Mouse (Mus musculus): Measurements from ENCODE around the gene C8g. TPM values are rescaled to one million over a fixed set of nuclear protein-coding genes. Genes with fewer than 3 reads are reported as not detected.

The C8g gene
- total RNA-seq, 1 experiment from 2014 or later = not detected

DNA sequence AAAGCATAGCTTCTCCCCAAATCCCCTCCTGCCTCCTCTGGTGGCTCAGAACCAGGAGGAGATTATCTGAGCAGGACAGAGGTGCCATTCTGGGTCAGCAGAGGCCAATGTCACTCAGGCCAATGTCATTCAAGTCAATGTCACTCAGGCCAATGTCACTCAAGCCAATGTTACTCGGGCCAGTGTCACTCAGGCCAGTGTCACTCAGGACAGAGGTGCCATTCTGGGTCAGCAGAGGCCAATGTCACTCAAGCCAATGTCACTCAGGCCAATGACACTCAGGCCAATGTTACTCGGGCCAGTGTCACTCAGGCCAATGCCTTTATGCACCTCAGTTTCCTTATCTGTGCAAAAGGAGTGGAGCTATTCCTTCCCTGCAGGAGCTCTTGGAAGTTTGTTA, 29.0 kb downstream of the C8g start:
- ATAC-seq (ENCODE audit: extremely low read depth, insufficient number of reproducible peaks, low FRiP score, poor library complexity, severe bottlenecking) = no peak

DNA sequence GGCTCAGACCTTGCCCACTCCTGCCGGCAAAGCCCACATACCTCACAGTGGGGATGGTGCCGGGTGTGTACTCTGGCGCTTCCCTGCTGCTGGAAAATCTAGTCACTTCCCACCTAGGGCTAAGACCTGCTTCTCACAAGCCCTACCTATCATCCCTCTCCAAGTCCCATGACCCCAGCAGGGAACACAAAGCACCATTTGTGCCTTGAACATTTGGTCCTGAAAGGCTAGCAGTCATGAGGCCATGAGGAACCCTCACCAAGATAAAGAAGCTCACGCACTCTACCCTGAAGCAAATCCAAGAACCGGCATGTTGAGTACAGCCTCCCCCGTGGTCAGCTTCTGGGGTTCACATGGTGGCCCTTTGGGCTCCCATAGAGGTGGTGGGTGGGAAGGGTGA, 31.6 kb downstream of the C8g start, which contains the start of gene Ptgds:
Gene Ptgds (minus strand): TSS at position 78 of the 400 bp plus-strand sequence.
- no peak for ATAC-seq (ENCODE audit: extremely low read depth, insufficient number of reproducible peaks, low FRiP score, poor library complexity, severe bottlenecking)

DNA sequence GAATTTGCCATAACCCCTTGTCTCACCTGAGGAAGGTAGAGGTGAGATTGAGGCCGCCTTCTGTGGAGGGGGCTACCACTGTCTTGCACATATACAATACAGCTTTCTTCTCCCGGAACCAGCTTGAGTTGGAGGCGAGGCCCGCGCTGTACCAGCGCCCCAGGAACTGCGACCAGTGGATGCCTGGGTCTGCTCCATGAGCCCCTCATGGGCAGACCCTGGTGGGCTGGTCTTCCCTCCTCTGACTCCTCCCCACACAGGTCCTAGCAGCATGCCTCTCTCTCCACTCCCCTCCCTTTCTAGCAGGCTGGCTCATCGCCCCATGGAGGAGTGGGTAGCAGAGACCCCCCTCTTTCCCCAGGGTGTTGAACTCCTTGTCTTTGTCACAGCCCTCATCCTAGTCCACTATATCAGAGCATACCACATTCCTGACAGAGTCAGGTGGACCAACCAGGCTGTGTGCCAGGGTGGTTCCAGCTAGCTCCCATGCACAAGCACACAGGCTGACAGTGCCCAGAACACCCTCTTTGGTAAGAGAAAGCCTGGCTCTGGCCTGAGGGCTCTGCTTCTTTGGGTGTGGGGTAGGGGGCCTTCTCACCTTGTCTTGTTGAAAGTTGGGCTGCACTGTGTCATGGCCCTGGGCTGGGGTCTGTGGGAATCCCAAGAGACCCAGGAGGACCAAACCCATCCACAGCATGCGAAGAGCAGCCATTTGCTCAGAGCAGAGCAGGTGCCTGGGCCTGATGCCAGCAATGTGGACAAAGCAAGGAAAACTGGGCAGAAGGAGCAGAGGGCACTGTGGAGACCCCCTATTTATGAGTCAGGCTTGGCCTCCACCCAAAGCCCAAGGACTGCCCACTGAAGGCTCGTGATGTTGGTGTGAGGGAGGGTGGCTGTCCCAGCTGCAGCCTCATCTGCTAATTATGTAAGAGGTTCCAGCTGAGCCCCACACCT, 32.3 kb downstream of the C8g start:
- ATAC-seq (ENCODE audit: extremely low read depth, insufficient number of reproducible peaks, low FRiP score, poor library complexity, severe bottlenecking) = no peak

DNA sequence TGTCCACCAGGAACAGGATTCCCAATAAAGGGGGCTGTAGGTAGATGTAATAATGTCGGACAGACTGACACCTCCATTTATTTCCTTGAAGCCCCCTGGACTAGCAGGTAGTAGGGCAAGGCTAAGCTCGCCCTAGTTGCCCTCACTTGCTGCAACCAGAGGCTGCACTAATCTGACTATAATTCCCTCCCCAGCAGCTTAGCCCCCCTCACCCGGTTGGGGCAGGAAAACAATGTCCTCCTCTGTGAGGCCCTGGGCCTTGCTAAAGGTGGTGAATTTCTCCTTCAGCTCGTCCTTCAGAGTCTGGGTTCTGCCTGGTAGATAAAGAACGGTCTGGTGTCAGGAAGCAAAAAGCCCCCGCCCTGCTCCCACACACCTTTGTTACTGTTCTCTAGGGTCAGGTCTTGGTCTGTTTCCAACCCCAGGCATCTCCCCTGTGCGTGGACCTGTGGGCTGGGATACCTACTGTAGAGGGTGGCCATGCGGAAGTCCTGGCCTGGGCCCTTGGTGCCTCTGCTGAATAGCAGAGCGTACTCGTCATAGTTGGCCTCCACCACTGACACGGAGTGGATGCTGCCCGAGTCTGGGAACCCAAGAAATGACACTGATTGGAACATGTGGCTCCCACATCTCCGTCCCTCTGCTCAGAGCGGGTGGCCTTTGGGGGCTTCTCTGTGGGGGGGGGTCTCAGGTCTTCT, 33.8 kb downstream of the C8g start:
- ATAC-seq (ENCODE audit: extremely low read depth, insufficient number of reproducible peaks, low FRiP score, poor library complexity, severe bottlenecking) = no peak

DNA sequence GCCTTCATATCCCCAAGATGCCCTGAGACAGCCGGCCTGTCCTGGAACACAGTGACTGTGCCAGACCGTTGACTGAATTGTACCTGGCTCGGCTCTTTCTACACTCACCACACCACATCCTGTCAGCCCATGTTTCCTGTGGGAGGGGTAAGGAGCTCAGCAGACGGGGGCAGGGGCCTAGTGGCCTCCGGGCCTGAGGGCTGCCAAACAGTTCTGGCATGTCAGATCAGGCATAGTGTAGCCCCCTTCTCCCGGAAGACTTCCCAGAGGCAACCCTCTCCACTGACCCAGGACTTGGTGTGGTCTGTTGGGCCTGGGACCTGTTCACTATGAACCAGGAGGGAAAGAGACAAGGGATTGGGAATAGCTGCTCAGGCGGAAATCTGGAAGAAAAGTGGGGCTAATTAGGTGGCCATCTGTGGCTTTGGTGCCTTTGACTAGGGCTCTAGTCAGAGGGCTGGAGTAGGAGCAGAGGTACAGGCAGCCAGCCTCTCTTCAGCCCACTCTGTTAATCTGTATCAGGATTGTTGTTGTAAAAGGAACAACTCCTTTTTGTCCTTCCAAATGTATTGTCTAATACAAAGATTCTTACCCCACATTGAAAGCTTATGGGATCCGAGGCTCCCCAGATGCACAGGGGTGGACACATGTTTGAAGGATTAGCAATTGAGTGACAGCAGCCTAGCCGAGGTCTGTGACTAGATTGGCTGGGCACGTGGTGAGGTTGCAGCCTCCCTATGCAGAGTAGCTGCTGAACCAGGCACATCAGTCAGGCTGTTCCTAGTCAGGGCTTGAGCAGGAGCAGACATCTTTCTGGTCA, 35.5 kb downstream of the C8g start:
- ATAC-seq (ENCODE audit: extremely low read depth, insufficient number of reproducible peaks, low FRiP score, poor library complexity, severe bottlenecking) = peak; percentile 69

DNA sequence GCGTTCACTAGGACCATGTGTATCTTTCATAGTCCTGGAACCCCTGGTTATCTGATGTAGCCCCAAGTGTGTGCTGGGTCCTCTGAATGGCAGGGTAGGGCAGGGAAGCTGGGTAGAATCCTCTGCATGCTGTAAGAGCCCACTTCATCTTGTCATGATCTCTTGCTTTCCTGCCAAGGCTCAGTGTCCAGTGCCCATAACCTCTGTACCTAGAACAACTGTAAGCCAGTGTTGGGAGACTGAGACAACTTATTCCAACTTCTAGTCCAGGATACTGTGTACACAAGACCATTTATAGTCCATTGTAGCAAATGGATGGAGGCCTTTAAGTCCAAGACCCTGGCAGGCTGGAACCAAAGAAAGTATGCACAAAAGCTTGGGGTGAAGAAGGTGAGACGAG, 36.3 kb downstream of the C8g start:
- no peak for ATAC-seq (ENCODE audit: extremely low read depth, insufficient number of reproducible peaks, low FRiP score, poor library complexity, severe bottlenecking)

DNA sequence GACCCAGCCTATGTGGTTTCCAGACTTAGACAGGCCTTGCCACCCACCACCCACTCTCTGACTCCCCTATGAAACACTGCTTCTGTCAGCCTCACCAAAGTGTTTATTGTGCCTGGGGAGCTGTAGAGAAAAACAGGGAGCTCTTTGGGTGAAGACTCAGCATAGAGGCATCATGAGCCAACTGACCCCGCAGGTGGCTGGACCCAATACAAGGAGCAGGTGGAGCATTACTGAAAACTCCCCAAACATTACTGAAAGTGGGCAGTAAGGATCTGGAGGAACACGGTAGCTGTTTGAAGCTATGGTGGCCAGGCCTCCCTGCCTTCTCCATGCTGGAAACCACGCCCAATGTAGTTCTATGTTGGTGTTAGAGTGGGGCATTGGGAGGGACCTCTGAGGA, 37.9 kb downstream of the C8g start:
- no peak for ATAC-seq (ENCODE audit: extremely low read depth, insufficient number of reproducible peaks, low FRiP score, poor library complexity, severe bottlenecking)

DNA sequence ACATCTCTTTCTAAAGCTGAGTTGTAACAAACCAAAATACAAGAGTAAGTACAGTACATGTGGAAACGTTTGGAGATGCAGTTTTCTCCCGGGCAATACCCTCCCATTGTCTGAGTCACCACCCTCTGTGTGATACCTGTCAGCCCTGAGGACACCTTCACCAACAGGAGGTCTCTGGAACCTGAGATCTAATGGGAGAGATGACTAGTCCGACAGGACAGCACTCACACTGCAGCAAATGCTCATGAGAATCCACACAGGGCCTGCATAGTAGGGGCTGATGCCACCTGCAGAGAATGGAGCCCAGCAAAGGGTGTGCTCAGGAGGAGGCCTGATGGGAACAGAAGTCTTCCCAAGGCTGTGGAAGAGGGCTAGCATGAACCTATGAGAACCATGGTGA, 40.1 kb downstream of the C8g start:
- ATAC-seq (ENCODE audit: extremely low read depth, insufficient number of reproducible peaks, low FRiP score, poor library complexity, severe bottlenecking) = no peak

DNA sequence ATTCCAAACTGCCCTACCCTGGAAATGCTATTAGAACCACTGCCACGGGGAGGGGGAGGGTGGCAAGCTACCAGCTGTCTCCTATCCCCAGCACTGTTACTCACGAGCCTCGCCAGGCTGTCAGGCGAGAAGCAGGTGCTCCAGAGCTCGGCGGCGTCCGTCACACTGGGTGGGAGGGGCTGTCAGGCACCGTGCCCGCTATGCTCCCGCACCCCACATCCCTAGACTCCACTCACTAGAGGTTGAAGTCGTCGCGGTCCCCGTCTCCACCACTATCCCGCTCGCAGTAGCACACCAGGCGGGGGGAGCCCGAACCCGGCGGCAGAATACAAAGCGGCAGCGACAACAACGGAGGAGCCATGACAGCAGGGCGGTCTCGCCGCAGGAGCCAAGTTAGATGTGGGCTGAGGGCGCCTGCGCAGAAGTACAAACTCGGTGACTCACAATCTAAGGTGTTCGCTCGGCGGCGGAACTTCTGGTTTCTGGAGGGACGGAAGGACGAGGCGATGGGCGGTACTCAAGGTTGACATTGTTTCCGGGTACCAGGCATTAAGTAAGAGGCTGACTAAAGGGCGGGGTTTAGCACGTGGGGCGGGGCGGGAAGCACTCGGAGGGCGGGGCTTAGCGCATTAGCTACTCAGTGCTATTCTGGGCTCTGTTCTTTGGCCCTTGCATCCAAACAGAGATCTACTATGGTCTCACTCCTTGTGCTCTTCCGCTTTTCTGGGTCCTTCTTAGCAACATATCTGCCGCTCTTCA, 40.8 kb downstream of the C8g start, which contains the start of gene Paxx:
Gene Paxx (minus strand): TSS at position 544 of the 759 bp plus-strand sequence.
- ATAC-seq (ENCODE audit: extremely low read depth, insufficient number of reproducible peaks, low FRiP score, poor library complexity, severe bottlenecking) = peak; percentile 88

DNA sequence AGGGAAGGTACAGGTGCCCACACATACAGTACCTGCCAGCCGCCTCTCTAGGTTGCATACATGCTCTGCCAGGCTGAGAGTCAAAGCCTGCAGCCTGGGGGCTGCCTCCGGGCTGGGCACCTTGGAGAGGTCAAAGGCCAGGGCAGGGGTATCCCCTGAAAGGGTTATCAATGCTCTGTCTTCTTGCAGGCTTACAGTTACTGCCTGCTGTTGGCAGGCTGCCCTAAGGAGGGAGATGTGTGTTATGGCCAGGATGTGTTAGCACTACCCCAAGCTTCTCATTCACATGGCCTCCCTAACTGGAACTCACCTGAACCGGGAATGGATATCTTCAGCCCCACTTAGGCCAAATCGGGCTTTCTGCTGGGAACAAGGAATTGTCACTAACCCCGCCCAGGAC, 41.4 kb downstream of the C8g start:
- ATAC-seq (ENCODE audit: extremely low read depth, insufficient number of reproducible peaks, low FRiP score, poor library complexity, severe bottlenecking) = no peak

DNA sequence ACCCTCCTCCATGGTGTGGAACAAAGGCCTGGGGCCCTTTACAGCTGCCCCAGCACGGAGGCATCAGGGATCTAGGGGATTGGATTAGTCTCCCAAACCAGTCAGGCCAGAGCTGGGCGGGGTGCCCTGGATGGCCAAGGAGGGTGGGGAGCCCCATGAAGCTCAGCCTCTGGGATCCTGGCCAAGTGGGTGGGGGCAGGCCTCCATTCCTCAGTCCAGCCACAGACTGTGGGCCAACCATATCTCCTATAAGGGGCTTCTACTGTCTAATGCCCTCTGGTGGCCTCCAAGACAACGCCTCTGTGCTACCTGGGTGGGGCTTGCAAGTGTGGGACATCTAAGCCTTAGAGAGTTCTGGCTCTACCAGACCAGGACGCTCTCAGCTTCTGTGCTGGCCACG, 42.6 kb downstream of the C8g start:
- ATAC-seq (ENCODE audit: extremely low read depth, insufficient number of reproducible peaks, low FRiP score, poor library complexity, severe bottlenecking) = no peak

DNA sequence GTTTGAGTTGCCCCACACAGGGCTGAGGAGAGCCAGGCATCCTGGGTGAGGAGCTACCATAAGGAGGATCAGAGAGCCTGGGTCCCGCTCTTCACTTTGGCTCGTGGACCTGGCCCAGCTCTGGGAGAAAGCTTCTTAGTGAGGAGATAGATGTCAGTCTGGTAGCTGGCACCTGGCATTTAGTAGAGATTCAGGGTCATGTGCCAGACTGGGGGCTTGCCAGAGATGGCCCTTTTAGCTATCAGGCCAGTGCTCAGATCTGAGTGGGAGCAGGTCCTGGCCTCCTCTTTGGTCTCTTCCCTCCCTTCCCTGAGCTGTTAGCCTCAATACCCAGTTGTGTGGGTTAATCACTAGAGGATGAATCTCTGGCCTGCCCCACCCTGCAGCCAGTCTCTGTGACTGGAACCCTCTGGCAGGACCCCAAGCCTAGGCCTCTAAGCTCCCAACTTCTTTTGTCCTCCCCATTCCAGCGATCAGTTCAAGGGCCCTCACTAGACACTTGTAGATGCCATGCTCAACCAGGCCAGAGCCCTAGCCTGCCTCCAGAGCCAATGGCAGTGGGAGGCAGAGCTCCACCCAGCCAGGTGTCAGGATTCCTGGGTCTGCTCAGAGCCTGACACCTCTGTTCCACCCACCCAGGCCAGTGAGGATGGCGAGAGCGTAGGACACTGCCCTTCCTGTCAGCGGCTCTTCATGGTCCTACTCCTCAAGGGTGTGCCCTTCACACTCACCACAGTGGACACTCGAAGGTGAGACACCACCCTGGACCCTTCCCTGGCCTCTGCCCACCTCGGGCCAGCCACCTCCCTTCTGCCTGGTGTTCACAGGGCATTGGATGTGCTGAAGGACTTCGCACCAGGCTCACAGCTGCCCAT, 44.3 kb downstream of the C8g start:
- ATAC-seq (ENCODE audit: extremely low read depth, insufficient number of reproducible peaks, low FRiP score, poor library complexity, severe bottlenecking) = no peak

DNA sequence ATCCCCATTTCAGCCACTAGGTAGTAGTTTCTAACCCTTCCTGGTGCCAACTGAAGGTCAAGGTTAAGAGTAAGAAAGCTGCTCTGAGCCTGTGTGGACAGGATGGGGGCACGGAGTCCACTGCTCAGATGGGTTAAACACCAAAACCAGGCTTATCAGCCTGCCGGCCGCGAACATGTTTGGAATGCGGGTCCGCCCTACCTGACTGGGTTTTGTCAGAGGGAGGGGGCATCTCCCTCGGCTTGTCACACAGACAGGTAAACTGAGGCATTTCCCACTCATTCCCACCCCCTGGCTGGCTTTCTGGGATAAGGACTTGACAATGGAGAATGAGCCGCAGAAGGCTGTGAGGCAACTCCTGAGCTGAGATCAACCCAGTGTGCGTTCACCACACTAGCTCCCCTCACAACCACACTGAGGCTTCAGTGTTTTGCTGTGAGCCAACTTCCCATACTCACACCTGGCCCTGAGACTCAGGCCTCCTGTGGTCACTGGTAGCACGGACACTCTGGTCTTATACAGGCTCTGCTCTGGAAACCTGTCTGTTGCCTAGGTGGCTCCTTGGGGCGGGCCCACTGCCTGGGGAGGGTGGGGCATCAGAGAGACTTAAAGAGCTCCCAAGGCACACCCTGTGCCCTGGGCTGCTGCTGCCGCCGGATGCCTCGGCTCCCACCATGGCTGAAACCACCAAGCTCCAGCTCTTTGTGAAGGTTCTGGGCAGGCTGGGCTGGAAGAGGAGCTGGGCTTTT, 45.1 kb downstream of the C8g start, which contains the start of gene Clic3:
Gene Clic3 (plus strand): TSS at position 634 of the 749 bp plus-strand sequence.
- ATAC-seq (ENCODE audit: extremely low read depth, insufficient number of reproducible peaks, low FRiP score, poor library complexity, severe bottlenecking) = no peak

DNA sequence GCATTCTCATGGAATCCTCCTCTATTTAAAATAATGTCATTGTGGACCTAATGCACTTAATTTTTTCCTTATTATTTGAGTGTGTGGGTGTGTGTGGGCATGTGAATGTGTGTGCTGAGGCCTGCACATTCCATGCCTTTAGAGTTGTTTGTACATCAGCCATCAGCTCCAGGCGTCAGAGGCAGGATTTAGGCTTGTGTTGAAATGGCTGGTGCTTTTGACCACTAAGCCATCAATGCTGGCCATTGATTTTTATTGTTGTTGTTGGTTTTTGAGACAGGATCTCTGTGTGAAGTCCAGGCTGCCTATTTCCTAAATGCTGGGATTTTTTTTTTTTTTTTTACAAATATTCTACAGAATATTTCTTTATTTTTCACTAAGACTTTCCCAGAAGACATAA, 48.6 kb downstream of the C8g start:
- no peak for ATAC-seq (ENCODE audit: extremely low read depth, insufficient number of reproducible peaks, low FRiP score, poor library complexity, severe bottlenecking)

DNA sequence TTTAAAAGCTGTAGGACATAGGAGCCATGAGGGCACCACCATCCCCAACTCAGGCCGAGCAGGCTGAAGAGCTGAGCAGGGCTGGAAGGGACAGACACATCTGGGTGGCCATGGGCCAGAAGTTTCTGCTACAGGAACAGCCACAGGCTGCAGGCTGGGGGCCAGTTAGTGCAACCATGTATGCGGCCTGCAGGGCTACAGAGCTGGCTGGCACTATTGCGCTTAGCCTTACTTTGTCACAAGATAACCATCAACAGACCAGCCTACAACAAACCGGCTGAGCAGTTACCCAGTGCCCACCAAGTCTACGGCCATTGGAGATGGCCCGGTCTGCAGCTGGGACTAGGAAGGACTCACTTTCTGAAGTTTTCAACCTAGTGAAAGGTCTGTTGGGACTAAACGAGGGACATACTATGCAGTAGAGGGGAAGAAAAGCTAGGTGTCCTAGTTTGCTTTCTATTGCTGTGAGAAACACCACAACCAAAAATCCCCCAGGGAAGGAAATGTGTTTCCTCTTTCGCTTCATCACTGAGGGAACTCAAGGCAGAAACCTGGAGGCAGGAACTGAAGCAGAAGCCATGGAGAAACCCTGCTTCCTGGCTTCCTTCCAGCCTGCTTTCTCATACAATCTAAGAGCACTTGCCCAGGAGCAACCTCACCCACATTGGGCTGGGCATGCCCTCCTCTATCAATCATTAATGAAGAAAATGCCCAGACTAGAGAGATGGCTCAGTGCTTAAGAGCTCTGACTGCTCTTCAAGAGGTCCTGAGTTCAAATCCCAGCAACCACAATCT, 50.5 kb downstream of the C8g start:
- ATAC-seq (ENCODE audit: extremely low read depth, insufficient number of reproducible peaks, low FRiP score, poor library complexity, severe bottlenecking) = no peak

Measured in neutrophil, adult 5-6 weeks (primary cell).